Mouse (Mus musculus) stomach, postnatal 0 days (tissue): ENCODE results near the gene Bst2.

ENCODE experiments used
- CTCF ChIP-seq: IDR thresholded peaks from 2 replicates; pipeline ENCODE4 v1.5.1; 2016; ENCODE audit warnings: antibody characterized with exemption, low read depth, mild to moderate bottlenecking, moderate library complexity
- EP300 ChIP-seq: optimal IDR thresholded peaks from 2 replicates; pipeline ENCODE3; 2016; ENCODE audit warnings: antibody characterized with exemption

- no peak for TF ChIP-seq CTCF
- no peak for TF ChIP-seq EP300
Observed at GRCm38 (mm10) chr8:71498816-71499690, 38.2 kb downstream of the Bst2 start.
